Mouse (Mus musculus) adrenal gland, adult 18-20 months (tissue): ENCODE results near the gene Epo. TPM values are rescaled to one million over a fixed set of nuclear protein-coding genes. Genes with fewer than 3 reads are reported as not detected.
A peak's percentile ranks its signal among the peaks of the same experiment; 100 is the strongest.

Experiments
- DNase-seq, 2 experiments: peaks; one replicate each; pipeline ENCODE4 v3.0.0; 2021 to 2022; ENCODE audit warnings: low spot score in 2 of 2
- long read RNA-seq, 2 experiments: library from polyadenylated mRNA; stranded (forward); transcript quantifications; one replicate each; pipeline ENCODE4 v2.0.0; 2021
- total RNA-seq, 2 experiments: library from RNA; stranded (reverse); gene quantifications; 1 replicate in 1 of 2; 2 replicates in 1 of 2; pipeline ENCODE4 v1.2.3; 2021

Gene Epo
- not detected for total RNA-seq
- long read RNA-seq, experiment 1, partial matches to known transcripts: 0 of 3 reads
- long read RNA-seq, experiment 1, other reads (novel, unspliced or antisense): 3 of 3 reads
- long read RNA-seq, experiment 2, partial matches to known transcripts: 0 of 14 reads
- long read RNA-seq, experiment 2, other reads (novel, unspliced or antisense): 14 of 14 reads

GRCm38 (mm10) chr5:137533117-137533827 is at the start of gene Epo, which contains the start of gene Gnb2:
TSS of gene Epo (minus strand) at chr5:137533242.
TSS of gene Gnb2 (minus strand) at chr5:137533510.
- peak; percentile 93 to 95 for DNase-seq

- DNase-seq: no peak
Observed at GRCm38 (mm10) chr5:137582702-137583101, 49.7 kb upstream of the Epo start.

DNA sequence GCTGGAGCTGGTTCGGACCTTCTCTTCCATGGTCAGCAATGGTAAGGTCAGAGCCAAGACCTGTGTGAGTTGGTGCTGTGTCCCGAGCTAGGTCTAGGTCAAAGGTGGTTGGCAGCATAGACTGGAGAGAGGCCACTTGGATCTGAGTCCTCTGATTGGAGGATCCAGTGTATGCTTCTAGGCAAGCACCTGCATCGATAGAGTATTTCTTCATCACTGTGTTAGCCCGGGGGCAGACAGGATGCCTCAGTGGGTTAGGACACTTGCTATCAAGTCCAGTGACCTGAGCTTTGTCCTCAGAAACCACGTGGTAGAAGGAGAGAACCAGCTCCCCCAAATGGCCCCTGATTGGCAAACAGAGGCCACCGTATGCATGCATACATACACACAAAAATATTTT is 47.2 kb upstream of the Epo start:
- no peak for DNase-seq

- peak; percentile 31 to 44 for DNase-seq
Observed at GRCm38 (mm10) chr5:137574470-137574901, 41.4 kb upstream of the Epo start.

GRCm38 (mm10) chr5:137570691-137571586 is 37.9 kb upstream of the Epo start:
- no peak for DNase-seq

DNA sequence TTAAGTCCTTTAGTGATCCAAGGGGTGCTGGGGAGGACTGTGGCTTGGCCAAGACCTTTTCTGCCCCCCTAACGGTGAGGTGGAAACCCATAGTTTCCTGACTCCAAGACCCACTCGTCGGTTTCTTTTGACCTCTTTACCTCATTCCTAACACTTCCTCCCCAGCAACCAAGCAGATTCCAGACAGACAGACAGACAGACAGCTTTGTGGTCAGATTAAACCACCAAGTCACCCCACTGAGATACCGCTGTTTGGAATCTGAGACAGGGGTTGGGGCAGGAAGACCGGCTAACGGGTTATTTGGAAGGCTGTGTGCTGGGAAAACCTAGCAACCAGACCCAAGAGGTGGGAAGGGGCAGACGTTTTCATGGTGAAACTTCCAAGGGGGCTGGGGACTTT is 37.1 kb upstream of the Epo start:
- no peak for DNase-seq

DNA sequence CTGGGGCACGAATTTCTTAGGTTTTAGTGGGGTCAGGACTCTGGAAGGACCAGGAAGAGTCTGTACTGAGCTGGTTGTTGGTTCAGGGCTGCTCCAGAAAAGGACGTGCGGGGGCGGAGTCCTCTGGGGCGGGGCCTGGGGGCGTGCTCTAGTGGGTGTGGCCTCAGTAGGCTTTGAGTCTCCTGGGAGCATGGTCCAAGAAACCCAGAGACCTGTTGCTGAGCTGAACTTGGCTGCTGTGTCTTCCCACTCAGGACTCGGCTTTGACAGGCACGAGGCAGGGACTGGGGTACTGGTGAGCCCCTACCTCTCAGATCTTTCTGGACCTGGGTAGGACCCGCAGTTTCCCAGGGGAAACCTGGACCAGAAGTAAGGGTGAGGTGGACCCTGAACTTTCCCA is 36.6 kb upstream of the Epo start, which contains the start of gene Tfr2:
Gene Tfr2 (plus strand): TSS at position 176 of the 400 bp plus-strand sequence.
- peak in 1 of 2 experiments; percentile 53 for DNase-seq

GRCm38 (mm10) chr5:137569031-137569430 is 36.0 kb upstream of the Epo start:
- no peak for DNase-seq

- DNase-seq: no peak
Observed at GRCm38 (mm10) chr5:137568223-137568798, 35.3 kb upstream of the Epo start.

DNA sequence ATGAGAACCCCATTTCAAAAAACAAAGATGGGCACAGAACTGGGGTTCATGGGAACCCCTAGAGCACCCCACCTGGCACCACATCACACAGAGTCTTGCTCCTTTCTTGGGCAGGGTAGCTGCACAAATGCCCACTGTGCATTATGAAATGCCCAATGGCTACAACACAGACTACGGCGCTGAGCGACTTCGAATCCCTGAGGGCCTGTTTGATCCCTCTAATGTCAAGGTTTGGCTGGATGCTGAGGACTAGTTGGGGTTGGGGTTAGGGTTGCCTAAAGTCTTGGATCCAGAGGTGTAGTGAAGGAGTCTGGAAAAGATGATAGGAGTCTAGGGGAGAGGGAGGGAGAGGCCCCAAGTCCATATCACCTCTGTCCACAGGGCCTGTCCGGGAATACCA is 33.4 kb upstream of the Epo start:
- no peak for DNase-seq

GRCm38 (mm10) chr5:137565744-137566143 is 32.7 kb upstream of the Epo start:
- no peak for DNase-seq

DNA sequence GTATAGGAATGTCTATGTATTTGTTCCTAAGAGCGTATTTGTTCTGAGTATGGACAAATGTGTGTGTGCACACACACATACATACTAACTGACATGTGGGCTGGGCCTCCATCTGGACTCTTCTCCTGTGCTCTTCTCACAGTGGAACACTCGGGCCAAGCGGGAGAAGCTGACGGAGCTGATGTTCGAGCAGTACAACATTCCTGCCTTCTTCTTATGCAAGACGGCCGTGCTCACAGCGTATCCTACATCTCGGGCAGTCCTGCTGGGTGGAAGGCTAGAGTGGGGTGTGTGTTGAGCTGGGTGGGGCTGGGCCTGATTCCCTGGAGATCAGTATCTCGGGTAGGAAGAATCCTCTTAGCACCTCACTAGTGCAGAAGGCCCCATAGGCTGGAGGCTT is 29.9 kb upstream of the Epo start:
- no peak for DNase-seq

DNA sequence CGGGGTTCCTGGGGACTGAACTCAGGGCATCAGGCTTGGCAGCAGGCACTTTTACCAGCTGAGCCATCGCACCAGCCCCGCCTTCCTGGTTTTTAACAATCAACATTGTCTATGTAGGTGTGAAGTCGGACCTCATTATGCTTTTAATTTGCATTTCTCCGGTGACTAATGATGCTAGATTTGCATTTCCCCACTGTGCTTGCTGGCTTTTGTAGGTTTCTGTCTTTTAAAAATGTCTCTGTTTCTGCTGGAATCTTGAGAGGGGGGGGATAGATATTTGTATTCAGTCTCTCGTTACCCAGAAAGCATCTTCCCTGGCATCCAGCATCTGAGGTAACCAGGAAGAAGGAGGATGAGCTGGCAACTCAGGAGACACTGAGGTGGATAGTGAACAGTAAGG is 28.5 kb upstream of the Epo start:
- DNase-seq: no peak

DNA sequence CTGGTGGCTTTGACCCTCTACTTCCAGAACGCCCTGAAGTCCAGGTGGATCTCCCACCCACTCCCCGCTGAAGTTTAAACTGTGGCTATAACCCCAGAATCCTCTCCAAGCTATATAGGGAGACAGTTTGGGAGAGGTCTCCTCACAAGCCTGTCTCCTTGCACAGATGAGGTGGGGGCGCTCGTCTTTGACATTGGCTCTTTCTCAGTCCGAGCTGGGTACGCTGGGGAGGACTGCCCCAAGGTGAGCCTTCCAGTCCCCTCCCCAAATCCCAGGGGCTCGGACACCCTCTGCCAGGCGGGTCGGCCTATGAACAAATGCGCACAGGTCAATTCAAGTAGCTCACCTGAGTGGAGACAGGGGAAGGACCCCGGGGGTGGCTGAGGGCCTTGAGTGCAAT is 20.9 kb upstream of the Epo start:
- DNase-seq: no peak

DNA sequence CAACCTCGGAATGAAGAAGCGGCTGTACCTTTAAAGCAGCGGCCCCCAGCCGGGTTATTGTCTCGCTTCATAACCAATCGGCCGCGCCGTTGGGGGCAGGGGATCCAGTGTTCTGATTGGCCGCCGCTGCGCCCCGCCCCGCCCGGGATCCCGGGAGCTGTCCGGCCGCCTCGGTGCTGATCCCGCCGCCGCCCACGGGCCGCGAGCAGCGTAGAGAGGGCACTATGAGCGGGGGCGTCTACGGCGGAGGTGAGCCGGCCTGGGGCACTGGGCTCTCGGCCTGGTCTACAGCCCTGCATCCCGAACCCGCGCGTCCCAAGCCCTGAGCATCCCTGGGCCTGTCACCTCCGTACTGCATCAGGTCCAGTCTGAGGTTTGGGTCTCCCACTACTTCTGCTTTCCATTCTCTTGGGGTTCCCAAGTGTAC is 20.4 kb upstream of the Epo start, which contains the start of gene Actl6b:
Gene Actl6b (plus strand): TSS at position 107 of the 427 bp plus-strand sequence.
- DNase-seq: peak; percentile 71 to 75

- DNase-seq: no peak
Observed at GRCm38 (mm10) chr5:137553000-137553399, 20.0 kb upstream of the Epo start.

GRCm38 (mm10) chr5:137551119-137551518 is 18.1 kb upstream of the Epo start:
- no peak for DNase-seq

GRCm38 (mm10) chr5:137549840-137550239 is 16.8 kb upstream of the Epo start:
- DNase-seq: no peak

DNA sequence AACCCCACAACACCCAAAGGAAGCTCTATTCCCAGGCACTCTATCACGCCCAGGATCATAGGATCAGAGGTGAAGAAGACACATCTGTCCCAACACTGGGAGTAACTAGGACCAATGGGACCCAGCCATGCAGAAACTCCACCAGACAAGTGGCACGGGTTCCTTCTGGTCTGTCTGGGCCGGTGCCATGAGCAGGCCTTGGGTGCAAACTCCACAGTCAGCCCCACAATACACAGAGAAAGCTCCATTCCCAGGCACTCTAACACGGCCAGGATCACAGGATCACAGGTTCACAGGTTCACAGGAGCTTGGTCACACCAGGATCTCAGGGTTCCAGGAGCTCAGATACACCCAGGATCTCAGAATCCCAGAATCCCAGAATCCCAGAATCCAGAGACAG is 12.6 kb upstream of the Epo start:
- DNase-seq: no peak

- no peak for DNase-seq
Observed at GRCm38 (mm10) chr5:137544926-137545325, 11.9 kb upstream of the Epo start.
